Mouse (Mus musculus) brain, adult 2 months (tissue): ENCODE measurements around the gene Sec31a.
"Not testable (repeated sequence)": the region's sequence is repeated elsewhere in the genome, so short reads cannot be mapped to it uniquely, and the experiment has no call there.

Experiments
- DNase-seq: peaks from one replicate; pipeline ENCODE4 v3.0.0; 2011; ENCODE audit warnings: low read depth, low spot score

Sec31a gene

DNA sequence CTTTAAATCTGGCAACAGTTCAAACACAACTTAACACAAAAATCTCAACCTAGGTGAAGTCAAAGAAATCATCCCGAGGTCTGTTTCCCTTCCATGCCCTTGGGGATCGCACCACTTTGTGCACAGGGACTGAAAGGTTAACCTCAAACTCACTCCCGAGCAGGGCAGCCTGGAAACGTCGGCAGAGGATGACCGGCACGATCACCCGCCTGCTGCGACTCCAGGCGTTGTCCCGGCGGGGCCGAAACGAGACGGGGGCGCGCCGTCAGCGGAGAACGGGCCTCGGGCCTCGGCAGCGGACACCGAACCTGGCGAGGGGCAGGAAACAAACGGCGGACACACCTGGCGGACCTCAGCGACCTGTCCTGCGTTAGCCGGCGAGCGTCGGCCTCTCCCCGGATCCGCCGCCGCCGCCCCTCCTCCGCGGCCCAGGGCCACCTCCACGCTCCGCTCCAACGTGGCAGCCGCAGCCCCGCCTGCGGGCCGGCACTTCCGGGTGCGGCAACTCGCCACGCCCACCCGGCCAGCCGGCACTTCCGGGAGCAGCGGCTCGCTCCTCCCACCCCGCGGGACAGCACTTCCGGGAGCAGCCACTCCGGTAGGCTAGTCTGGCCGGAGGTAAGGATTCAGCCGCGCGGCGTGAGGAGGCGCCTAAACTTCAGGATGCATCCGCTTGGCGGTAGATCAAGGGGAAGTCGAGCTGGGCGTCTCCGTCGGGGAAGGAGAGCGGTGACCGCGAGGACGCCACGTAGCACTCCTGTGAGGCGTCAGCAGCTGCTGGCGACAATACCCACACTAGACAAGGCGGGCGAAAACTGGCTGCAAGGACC lies at the start of gene Sec31a:
Sec31a (minus strand) TSS at position 474 of the 830 bp plus-strand sequence.
- DNase-seq, result peak; percentile 98

DNA sequence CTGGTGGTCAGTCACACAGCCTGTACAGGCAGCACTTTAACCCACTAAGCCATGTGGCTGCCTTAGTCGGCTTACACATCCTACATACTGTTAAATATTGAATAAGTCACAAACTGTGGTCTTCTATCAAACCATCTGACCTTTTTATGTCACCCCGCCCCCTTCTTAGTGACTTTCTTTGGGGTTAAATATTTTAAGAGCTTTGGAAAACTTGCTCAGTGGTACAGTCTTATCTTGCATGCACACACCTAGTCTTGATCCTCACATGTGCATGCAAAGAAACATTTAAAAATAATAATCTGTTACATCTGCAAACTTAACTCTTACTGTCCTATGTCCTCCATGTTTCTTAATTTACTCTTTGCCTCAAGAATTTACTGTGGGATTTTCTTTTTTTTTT lies 46.3 kb upstream of the Sec31a start:
- DNase-seq, result no peak

DNA sequence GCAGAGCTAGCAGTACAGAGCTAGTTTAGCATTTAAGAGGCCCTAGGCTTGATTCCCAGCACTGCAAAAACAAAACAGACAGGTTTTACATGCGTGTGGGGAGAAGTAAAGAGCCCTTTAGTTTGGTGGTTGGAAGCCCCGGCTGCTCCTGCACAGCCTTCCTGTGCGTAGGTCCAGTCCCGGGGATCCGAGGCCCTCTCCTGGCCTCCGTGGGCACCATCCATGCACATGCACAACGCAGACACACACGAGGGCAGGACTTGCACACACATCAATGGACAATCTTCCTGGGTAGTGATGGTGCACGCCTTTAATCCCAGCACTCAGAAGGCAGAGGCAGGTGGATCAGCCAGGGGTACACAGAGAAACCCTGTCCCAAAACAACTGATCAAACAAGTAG lies 45.5 kb upstream of the Sec31a start:
- no peak for DNase-seq

DNA sequence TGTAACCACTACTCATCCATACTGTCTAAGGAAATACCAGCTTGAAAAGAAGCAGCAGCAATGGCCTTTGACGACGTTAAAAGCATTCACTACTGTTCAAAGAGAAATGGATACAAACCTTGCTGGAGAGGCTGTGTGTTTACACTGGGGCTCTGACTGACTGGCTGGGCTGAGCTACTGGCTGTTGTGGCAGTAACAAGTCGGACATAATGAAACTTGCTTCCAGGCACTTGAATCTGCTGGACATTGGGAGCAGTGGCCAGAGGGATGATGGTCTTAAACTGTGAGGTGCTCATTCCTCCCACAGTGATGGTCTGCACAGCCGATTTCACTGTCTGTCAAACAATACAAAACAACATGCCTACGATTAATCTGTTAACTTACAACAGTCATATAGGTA lies 43.4 kb upstream of the Sec31a start:
- DNase-seq, result no peak

DNA sequence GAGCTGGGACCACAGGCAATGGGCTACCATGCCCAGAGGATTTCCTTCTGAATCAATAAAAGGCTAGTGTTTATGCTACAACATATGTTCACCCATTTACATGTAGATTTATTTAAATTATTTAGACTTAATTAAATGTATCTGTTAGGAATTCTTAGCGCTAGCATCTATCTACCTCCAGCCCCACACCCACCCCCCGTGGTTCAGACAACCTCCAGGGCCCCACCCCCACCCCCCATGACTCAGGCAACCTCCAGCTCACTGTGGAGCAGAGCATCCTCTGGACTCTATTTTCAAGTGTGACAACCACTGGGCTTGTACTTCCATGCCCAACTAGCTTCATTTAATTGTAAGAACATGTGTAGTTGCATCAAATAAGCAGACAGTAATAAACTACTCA lies 35.8 kb upstream of the Sec31a start:
- DNase-seq, result no peak

DNA sequence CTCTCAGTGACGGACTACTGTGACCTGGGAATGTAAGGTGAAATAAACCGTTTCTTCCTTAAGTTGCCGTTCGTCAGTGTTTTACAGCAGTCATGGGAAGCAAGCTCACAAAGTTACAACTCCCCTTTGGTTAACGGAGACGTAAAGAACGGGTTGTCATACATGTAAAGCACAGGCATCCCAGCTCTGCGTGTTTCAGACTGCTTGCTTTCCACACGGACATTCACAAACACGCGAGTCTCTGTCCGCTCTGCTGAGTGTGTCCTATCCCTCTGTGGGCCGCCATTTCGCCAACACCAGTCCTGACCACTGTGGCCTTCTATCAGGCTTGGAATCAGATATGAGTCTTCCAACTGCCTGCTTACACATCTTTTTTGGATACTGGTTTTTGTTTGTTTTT lies 22.8 kb upstream of the Sec31a start:
- no peak for DNase-seq

DNA sequence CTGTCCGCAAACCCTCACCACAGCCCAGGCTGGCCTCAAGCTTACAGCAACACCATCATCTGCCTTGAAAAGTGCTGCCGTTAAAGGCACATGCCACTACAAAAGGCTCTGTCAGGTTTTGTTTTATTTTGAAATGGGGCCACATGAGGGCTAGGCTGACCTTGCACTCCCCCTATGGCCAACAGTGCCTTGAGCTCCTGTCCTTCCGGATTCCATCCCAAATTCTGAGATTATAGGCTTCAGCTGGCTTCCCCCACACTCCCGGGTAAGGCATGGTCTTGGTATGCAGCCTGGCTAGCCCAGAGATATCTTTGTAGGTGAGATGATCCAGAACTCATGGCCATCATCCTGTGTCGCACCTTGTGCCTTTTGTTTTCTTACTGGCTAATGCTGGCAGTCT lies 21.9 kb upstream of the Sec31a start:
- no peak for DNase-seq

DNA sequence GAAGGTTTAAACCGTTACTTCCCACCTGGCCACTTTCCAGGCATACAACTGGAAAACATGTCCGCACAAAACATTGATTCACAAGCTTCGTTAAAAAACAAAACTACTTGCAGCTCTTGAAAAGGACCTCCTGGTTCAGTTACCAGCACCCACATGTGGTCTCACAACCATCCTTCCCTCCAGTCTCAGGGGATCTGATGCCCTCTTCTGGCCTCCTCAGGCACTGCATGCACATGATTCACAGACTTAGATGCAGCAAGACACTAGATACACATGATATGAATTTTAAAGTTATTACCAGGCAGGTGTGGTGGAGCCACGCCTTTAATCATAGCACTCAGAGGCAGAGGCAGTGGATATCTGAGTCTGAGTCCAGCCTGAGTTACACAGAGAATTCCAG lies 21.1 kb upstream of the Sec31a start:
- no peak for DNase-seq

DNA sequence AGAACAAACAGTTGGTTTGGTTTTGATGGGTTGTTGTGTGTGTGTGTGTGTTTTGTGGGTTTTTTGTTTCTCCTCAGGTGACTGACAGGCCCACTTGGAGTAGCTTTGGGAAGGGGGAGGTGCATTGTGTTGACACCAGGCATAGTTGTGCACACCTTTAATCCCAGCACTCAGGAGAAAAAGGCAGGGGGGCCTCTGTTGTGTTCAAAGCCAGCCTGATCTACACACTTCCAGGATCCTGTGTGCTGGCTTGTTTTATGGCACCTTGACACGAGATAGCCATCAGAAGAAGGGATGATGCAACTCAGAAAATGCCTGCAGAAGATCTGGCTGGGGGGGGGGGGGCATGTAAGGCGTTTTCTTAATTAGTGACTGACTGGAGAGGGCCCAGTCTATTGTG lies 14.9 kb upstream of the Sec31a start:
- DNase-seq, result no peak

DNA sequence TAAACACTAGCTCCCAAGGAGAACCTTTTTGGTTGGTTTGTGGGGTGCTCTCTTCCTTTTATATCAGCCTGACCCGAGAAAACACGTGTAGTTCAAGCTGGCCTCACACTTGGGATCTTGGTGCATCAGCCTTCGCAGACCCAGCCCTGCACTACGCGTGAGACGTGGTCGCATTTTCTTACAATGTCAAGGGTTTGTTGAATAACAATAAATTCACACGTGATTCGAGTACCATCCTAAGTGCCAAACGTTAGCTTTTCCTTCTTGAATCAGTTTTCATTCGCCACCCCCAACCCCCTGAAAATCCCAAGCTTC lies 14.0 kb upstream of the Sec31a start:
- DNase-seq, result no peak

DNA sequence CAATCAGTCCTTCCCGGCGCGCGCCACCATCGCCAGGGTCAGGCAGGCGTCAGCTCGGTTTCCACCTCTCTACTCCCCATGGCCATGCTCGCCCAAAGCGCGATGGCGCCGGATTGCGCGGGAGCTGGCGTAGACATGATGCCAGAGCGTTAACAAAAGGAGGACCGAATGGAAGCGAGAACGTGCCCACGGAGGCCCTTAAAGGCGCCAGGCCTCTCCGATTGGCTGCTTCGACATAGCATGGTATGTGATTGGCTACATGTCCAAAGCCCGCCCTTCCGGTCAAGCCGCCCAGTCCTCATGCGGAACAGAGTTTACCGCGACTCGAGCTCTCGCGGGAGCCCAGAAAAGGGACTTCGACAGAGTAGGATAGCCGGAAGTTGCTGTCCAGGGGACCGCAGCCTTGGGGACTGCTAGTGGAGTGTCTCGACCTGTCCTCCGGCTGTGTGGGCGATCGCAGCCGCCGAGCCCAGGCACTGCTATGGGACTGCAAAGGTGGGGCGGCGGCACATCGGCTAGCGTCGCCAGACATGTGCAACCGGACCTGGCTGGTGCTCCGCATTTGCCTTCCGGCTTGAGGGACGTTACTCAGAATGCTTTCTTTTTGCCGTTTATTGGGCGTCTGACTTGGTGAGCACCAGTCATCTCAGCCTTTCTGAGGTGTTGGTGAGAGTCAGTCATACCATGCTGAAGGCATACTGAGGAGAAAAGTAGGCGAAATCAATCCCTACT lies 13.5 kb upstream of the Sec31a start:
- DNase-seq, result peak; percentile 100

DNA sequence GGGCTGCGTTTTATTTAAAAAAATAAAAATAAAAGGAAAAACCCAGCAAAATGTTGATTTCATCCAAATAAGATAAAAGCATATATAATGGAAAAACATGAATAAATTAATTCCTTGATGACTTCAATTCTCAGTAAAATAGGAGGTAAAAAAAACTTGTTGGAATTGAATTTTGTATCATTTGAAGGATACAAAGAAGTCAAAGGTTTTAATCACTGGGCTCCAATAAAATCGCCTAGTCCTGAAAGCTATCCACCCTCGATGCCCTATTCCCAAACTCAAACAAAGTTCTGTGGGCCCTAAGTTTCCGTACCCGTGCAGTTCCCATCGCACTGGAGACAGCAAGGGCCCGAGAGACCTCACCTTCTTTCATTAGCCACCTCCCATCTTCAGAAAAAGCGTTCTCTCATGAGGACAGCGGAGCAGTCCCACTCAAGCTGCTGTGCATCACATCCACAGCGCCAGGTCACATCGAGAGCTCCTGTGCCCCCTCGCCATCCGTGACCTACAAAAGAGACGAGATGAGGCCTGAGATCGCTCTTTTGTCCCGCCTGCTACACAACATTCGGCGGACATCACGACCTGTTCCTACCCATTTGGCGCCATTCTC lies 12.8 kb upstream of the Sec31a start:
- DNase-seq, result no peak

DNA sequence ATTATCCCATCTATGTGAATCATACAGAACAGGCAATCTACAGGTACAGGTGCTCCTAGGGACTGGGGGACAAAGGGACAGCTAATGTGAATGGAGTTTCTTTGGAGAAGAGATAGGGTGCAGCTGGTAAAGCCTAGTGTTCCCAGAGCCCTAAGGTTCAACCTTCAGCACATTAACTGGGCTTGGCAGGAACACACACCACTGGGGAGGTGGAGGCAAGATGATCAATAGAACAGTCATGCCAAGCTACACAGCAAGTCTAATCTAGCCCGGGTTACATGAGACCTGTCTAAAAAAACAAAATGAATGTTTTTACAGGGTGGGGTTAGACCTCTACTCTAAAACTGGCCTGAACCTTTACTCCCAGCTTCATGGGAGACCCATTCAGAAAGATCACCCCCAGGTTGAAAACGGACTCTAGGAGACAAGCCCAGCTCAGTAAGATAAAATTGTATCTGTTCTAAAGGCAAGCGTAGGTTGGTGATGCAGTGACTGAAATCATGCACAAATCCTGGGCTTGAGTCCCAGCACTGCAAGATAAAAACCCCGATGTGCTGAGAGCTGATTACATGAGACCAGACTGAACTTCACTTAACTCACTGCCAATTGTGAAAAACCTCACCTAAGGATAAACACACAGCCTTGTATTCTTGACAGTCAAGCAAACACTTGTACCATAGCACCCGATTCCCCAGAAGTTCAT lies 12.1 kb upstream of the Sec31a start:
- DNase-seq, result peak; percentile 74

DNA sequence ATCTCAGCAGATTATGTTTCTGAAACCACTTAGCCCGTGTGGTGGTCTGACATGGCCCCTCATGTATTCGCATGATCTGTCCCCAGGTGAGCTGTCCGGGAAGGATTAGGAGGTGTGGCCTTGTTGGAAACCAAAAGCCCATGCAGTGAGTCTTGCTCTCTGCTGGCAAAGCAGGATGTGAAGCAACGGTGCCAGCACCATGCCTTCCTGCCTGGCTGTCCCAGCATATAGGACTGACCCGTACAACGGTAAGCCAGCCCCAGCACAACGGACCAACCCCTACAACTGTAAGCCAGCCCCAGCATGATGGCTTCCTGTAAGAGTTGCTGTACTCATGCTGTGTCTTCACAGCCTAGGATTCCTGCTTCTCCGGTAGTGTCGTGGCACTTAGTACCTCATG lies 11.2 kb upstream of the Sec31a start:
- no peak for DNase-seq

DNA sequence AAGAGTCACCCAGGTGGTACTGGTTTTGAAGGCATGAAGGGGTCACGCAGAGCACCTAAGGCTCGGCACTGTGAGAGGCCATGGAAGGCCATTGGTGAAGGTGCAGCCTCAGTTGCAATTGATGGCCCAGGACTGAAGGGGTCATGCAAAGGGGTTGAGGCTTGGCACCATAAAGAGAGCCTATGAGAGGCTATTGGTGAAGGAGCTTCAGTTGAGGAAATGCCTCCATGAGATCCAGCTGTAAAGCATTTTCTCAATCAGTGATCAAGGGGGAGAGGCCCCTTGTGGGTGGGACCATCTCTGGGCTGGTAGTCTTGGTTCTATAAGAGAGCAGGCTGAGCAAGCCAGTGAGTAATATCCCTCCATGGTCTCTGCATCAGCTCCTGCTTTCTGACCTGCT lies 9.8 kb upstream of the Sec31a start:
- not testable (repeated sequence) for DNase-seq

DNA sequence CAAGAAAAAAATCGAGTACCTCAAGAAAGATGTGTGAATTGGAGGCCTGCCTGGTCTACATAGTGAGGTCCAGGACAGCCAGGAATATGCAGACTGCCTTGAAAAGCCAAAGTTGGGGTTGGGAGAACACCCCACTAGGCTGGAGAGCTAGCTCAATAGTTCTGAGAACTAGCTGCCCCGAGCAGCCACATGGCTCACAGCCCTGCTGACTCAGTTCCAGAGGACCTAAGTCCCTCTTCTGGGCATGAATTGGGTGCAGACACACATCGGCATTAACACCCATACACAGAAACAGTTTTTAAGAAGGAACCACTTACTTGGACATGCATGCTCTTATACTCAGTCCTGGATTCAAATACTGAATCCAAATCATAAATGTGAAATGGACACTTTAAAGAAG lies 8.2 kb upstream of the Sec31a start:
- DNase-seq, result no peak

DNA sequence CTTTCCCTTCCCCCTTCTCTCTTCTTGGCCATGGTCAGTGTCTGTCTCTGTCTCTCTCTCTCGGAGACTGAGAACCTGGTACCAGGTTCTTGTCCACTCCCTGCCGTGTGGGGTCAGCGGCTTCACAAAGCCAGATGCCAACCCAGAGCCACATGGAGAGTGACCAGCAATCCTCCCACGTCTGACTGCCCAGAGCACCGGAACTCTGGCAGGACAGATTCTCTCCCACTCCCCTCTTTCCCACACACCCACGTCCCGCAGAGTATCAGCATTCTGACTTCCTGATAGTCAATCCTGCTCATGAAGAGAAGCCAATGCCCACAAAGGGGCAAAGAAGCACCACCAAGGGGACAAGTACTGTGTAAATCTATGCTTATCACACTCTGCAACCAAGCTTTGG lies 7.6 kb upstream of the Sec31a start:
- no peak for DNase-seq

DNA sequence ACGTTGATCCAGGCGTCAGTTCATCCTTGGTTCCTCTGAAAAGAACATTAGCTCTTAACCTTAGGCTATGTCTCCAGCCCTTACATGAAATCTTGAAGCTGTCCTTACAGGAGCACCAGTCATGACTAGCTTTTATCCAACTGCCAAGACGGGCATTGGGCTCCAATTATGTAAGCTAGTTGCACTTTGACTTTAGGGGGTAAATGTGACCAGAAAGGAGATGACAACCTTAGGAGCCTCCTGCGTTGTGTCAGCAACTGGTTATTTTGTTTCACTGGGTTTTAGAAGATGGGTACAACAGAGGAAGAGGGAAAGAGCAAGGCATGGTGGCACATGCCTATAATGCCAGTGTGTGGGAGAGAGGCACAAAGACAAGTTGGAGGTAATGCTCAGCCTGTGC lies 2.8 kb upstream of the Sec31a start:
- no peak for DNase-seq

DNA sequence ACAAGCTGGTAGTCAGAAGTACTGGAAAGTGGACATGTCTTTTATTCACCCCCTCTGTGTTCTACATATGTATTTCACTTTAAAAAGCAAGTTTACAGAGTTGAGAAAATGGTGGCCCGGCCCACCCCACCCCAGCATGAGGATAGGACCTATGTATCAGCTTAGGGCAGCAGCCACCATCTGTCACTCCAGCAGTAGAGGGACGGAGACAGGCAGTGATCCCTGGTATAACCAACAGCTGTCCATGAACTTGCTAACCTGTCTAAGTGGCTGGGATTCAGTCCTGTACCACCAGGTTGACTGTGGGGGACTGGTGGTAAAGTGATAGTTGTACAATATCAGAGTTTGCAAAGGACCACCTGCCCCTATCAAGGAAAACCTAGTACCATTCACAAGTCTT lies 2.0 kb upstream of the Sec31a start:
- no peak for DNase-seq

DNA sequence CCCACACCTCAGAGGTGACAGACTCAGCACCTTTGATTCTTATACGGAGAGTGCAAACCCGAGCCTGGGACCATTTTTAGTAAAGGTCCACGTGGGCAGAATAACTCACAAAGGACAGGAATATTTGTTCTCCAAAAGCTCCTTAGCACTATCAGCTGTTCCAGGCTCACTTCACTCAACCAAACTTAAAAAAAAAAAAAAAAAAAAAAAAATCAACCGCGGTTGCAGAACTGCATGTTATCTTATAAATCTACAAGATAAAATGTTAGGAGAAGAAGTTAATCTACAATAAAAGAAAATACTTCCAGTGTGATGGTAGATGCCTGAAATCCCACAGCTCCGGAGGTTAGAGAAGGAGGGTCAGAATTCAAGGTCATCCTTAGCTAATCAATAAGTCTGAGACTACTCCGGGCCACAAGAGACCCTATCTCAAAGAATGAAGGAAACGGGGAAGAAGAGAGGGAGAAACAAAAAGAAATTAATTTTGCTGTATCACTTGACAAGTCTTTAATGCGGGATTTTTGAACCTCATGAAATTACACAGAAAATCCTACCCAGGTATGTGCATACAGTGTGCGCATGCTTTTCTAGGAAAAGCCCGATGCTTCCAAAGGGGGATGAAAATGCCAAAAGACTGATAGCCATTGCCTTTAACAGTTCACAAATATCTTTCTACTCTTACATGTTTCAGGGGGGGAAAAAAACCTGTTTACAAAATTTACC lies 1.4 kb downstream of the Sec31a start:
- DNase-seq, result no peak

DNA sequence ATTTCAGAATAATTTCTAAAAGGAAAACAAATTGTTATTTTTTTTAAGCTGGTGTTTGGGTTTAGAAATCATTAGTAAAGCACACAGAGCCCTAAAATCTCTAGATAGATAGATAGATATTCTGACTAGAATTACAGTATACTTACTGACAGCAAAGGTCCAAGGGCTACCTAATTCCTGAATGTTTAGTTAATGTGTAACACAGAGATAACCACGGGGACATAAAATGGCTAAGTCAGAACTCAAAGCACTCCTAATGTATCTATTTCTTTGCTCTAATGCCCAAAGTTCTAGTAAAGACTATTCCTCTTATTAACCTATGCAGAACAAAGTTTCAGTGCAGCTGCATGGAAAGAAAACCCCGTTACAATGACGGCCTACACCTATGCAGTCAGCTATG lies 3.1 kb downstream of the Sec31a start:
- DNase-seq, result no peak

DNA sequence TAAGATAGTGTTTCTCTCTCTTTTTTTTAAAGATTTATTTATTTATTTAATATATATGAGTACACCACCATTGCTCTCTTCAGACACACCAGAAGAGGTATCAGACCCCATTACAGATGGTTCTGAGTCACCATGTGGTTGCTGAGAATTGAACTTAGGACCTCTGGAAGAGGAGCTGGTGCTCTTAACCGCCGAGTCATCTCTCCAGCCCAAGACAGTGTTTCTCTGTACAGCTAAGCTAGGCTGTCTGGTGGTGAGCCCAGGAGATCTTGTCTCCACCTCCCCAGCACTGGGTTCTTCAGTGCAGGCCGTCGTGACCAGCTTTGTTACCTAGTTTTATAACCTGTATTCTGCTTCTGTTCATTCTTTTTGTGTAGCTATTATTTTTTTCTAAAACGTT lies 5.8 kb downstream of the Sec31a start:
- DNase-seq, result no peak
